Mouse (Mus musculus) hindbrain, embryonic 15.5 days (tissue): ENCODE data around the gene H2-Ob. TPM values are rescaled to one million over a fixed set of nuclear protein-coding genes. Genes with fewer than 3 reads are reported as not detected.
"Not testable (repeated sequence)": the region's sequence is repeated elsewhere in the genome, so short reads cannot be mapped to it uniquely, and the experiment has no call there.

Experiments
- ATAC-seq: fragments of 200-750 bp; cut with Nextera tagmentation; 2 replicates; pipeline ENCODE4 v1.8.0; 2017; ENCODE audit warnings: low read depth, moderate number of reproducible peaks, moderate TSS enrichment; ENCODE audit not compliant: low FRiP score
- H3K27ac ChIP-seq: fragments of 300-500 bp; sonication (generic); replicated peaks from 2 replicates; pipeline ENCODE4 v1.5.1; 2015; ENCODE audit warnings: mild to moderate bottlenecking, inconsistent platforms
- H3K27me3 ChIP-seq: fragments of 300-500 bp; sonication (generic); 2 replicates; pipeline ENCODE4 v1.6.1; 2015; ENCODE audit warnings: control low read depth, inconsistent platforms
- H3K36me3 ChIP-seq: fragments of 300-500 bp; sonication (generic); 2 replicates; pipeline ENCODE4 v1.6.1; 2015; ENCODE audit warnings: control low read depth, inconsistent platforms
- H3K4me1 ChIP-seq: fragments of 300-500 bp; sonication (generic); replicated peaks from 2 replicates; pipeline ENCODE4 v1.6.1; 2015; ENCODE audit warnings: control low read depth, inconsistent platforms
- H3K4me2 ChIP-seq: fragments of 300-500 bp; sonication (generic); 2 replicates; pipeline ENCODE4 v1.6.1; 2015; ENCODE audit warnings: moderate library complexity, mild to moderate bottlenecking, inconsistent platforms
- H3K4me3 ChIP-seq: fragments of 300-500 bp; sonication (generic); 2 replicates; pipeline ENCODE4 v1.5.1; 2015; ENCODE audit warnings: mild to moderate bottlenecking, inconsistent platforms
- H3K9ac ChIP-seq: fragments of 300-500 bp; sonication (generic); 2 replicates; pipeline ENCODE4 v1.6.1; 2015; ENCODE audit warnings: inconsistent platforms
- H3K9me3 ChIP-seq: fragments of 300-500 bp; sonication (generic); 2 replicates; pipeline ENCODE4 v1.6.1; 2016; ENCODE audit warnings: control low read depth, inconsistent platforms
- WGBS: fragments of 180-500 bp; shearing (Covaris S2); methylation state at CpG from one replicate; pipeline ENCODE4 v1.1.7; 2015; 5-methylcytosine and 5-hydroxymethylcytosine counted together
- polyA plus RNA-seq: library from polyadenylated mRNA; unstranded; fragments of >200 nt; fragmentation: Nextera tagmentation; extraction: Ambion mirVana; gene quantifications from 2 replicates; pipeline ENCODE4 v1.2.1, GENCODE M21; 2015

H2-Ob gene
- polyA plus RNA-seq, 1 experiment from 2014 or later: 0.21 TPM

DNA sequence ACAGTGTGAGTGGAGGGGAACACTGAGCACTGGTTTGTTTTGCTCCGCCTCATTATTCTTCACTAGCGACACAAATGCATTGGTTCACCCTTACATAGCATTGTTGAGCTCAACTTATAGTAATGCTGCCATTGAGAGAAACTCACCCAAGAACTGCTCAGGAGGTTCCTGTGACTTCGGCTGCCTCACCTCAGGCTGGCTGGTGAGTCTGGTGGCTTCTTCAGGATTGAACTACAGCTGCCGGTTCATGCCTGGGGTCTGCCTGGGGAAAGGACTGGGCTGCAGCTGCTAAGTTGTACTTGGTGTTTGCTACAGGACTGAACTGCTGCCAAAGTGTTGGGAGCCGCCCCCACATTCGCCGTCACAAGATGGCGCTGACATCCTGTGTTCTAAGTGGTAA is 13.3 kb upstream of the H2-Ob start:
- no peak for ATAC-seq
- Histone ChIP-seq H3K4me1 (no peaks in the 10 kb centered on the region), H3K9me3 (no peaks in the 10 kb centered on the region), H3K36me3 (no peaks in the 10 kb centered on the region), H3K9ac (no peak overlapping the region), H3K27ac (no peak overlapping the region), H3K4me2 (no peak overlapping the region), H3K27me3 (no peaks in the 10 kb centered on the region), H3K4me3 (no peak overlapping the region)
- WGBS: 95% methylated on average over 8 of the region's 8 CpGs

DNA sequence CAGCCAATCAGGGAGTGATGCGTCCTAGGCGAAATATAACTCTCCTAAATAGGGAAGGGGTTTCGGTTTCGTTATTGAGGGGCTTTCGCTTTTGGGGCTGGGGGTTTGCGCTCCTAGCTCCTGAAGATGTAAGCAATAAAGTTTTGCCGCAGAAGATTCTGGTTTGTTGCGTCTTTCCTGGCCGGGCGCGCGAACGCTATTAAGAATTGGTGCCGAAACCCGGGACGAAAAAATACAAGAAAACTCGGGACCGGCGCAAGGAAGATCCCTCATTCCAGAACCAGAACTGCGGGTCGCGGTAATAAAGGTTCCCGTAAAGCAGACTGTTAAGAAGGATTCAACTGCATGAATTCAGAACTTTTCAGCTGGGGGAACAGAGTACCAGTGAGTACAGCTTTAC is 12.8 kb upstream of the H2-Ob start:
- not testable (repeated sequence) for H3K4me1 ChIP-seq, ATAC-seq, H3K4me2 ChIP-seq, H3K36me3 ChIP-seq, H3K9me3 ChIP-seq, H3K27ac ChIP-seq, H3K9ac ChIP-seq, H3K4me3 ChIP-seq, H3K27me3 ChIP-seq
- 97% methylated on average over 14 of the region's 23 CpGs for WGBS

DNA sequence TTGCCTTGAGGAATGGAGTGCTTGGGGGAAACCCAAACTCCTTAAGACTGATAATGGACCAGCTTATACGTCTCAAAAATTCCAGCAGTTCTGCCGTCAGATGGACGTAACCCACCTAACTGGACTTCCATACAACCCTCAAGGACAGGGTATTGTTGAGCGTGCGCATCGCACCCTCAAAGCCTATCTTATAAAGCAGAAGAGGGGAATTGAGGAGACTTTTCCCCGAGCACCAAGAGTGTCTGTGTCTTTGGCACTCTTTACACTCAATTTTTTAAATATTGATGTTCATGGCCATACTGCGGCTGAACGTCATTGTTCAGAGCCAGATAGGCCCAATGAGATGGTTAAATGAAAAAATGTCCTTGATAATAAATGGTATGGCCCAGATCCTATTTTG is 7.7 kb upstream of the H2-Ob start:
- not testable (repeated sequence) for H3K9ac ChIP-seq, H3K4me1 ChIP-seq, H3K4me2 ChIP-seq, H3K27me3 ChIP-seq, H3K27ac ChIP-seq, ATAC-seq, H3K36me3 ChIP-seq, H3K9me3 ChIP-seq, H3K4me3 ChIP-seq
- WGBS: 97% methylated on average over 9 of the region's 9 CpGs

DNA sequence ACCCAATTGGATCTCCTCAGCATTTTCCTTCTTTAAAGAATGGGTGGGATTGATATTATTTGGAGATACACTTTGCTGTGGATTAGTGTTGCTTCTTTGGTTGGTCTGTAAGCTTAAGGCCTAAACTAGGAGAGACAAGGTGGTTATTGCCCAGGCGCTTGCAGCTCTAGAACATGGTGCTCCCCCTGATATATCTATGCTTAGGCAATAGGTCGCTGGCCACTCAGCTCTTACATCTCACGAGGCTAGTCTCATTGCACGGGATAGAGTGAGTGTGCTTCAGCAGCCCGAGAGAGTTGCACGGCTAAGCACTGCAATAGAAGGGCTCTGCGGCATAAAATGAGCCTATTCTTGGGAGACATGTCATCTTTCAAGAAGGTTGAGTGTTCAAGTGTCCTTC is 6.7 kb upstream of the H2-Ob start:
- not testable (repeated sequence) for H3K4me3 ChIP-seq, H3K4me1 ChIP-seq, H3K27me3 ChIP-seq, H3K9ac ChIP-seq, H3K4me2 ChIP-seq, H3K27ac ChIP-seq, H3K9me3 ChIP-seq, ATAC-seq, H3K36me3 ChIP-seq
- WGBS: 87% methylated on average over 6 of the region's 7 CpGs

DNA sequence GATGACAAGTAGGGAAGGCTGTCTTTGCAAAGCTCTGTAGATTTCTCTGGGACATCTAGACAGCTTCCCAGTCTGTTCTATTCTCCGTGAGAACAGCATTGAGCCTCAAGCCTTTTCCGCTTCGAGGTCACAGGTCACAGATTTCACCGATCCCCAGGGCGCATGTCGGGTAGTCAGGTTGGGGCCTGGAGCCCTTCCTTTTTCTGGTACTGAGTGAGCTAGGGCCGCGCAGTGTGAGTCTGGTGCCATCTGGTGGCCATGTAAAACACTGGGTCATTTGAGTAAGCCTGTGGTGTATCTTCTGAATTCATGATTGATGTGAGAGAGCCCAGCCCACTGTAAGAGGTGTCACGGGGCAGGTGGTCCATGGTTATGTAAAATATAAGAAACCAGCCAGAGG is 3.8 kb upstream of the H2-Ob start:
- H3K9ac ChIP-seq: no peak overlapping the region
- no peak overlapping the region for H3K4me3 ChIP-seq
- H3K36me3 ChIP-seq: no peaks in the 10 kb centered on the region
- H3K4me1 ChIP-seq: no peaks in the 10 kb centered on the region
- 36% methylated on average over 9 of the region's 9 CpGs for WGBS
- H3K27me3 ChIP-seq: no peaks in the 10 kb centered on the region
- no peak overlapping the region for H3K4me2 ChIP-seq
- no peak overlapping the region for H3K27ac ChIP-seq
- H3K9me3 ChIP-seq: no peaks in the 10 kb centered on the region
- ATAC-seq: peak; percentile 54; the same call in 1 of the 2 replicates

DNA sequence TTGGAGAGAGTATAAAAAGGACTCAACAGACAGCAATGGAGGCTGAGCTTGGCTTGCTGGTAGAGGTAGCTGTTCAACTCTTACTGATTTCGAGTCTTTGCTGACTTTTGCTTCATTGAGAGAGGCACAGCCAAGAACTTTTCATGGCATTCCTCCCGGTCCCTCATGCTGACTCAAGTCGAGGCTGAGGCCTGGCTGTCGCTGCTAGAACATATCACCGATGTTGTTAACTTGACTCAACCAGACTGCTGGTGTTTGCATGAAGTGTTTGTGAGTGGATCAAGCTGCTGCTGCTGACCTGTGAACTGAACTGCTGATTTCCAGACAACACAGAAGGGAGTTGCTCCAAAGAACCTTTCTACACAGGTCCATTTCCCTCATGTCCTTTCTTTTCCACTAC is 2.0 kb upstream of the H2-Ob start:
- 91% methylated on average over 5 of the region's 5 CpGs for WGBS
- no peak overlapping the region for H3K9ac ChIP-seq
- no peaks in the 10 kb centered on the region for H3K4me1 ChIP-seq
- H3K36me3 ChIP-seq: no peaks in the 10 kb centered on the region
- no peak overlapping the region for H3K4me3 ChIP-seq
- ATAC-seq: no peak
- H3K9me3 ChIP-seq: 0 out of 2 replicates have a peak, but pooled peaks cover 2% of the 10 kb centered on the region
- no peak overlapping the region for H3K27ac ChIP-seq
- no peaks in the 10 kb centered on the region for H3K27me3 ChIP-seq
- no peak overlapping the region for H3K4me2 ChIP-seq

DNA sequence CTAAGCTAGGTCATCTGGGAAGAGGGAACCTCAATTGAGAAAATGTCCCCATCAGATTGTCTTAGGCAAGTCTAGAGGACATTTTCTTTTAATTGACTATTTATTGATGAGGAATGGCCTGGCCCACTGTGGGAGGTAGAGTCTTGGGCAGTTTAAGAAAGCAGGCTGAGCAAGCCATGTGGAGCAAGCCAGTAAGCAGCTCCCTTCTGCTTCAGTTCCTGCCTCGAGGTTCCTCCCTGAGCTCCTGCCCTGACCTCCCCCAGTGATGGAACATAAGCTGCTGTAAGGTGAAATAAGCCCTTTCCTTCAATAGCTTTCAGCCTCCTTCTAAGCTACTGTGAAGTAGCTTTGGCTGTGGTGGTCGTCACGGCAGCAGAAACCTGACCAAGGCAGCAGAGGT is 962 bp upstream of the H2-Ob start:
- no peak overlapping the region for H3K4me3 ChIP-seq
- no peak overlapping the region for H3K27ac ChIP-seq
- H3K36me3 ChIP-seq: no peaks in the 10 kb centered on the region
- no peak overlapping the region for H3K9ac ChIP-seq
- ATAC-seq: no peak
- H3K27me3 ChIP-seq: no peaks in the 10 kb centered on the region
- H3K4me2 ChIP-seq: no peak overlapping the region
- no peaks in the 10 kb centered on the region for H3K4me1 ChIP-seq
- 0 out of 2 replicates have a peak, but pooled peaks cover 2% of the 10 kb centered on the region for H3K9me3 ChIP-seq
- 80% methylated on average over 3 of the region's 3 CpGs for WGBS

DNA sequence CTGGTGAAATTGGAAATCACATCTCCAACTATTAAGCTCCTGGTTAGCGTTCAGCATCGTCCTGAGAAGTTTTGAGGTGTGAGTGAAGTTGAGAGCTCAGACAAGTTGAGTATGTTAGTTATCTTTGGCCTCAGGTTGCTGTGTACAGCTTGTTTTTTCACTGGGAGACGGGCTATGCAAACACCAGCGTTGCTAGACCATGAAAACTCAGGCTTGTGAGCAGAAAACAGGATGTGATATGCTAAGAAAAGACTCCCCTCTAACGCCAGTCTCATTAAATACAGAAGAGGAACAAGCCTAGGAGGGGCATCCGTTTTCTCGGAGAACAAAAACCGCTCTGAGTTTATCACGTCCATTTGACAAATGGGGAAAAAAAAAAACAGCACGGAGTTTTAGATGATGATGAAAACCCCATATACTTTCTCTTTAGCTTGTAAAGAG is 918 bp downstream of the H2-Ob start:
- no peak for ATAC-seq
- 73% methylated on average over 10 of the region's 10 CpGs for WGBS
- H3K9me3 ChIP-seq: 0 out of 2 replicates have a peak, but pooled peaks cover 2% of the 10 kb centered on the region
- H3K4me1 ChIP-seq: no peaks in the 10 kb centered on the region
- H3K27ac ChIP-seq: no peak overlapping the region
- H3K27me3 ChIP-seq: no peaks in the 10 kb centered on the region
- no peak overlapping the region for H3K9ac ChIP-seq
- H3K4me2 ChIP-seq: no peak overlapping the region
- no peaks in the 10 kb centered on the region for H3K36me3 ChIP-seq
- H3K4me3 ChIP-seq: no peak overlapping the region

DNA sequence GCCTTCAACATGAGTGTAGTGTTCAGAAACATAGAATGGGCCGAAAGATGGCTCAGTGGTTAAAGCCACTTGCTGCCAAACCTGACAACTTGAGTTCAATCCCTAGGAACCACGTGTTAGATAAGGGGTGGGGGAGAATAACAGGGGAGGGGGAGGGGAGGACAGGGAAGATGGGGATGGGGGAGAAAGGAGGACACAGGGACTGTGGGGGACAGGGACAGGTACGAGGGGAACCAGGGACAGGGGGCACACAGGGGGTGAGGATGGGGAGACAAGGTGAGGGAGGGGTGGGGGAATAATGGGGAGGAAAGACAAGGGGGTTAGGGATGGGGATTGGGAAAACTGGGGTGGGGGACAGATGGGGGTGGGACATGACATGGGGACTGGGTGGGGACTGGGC is 1.7 kb downstream of the H2-Ob start:
- ATAC-seq: no peak
- Histone ChIP-seq H3K4me1 (no peaks in the 10 kb centered on the region), H3K4me2 (no peak overlapping the region), H3K9me3 (0 out of 2 replicates have a peak, but pooled peaks cover 2% of the 10 kb centered on the region), H3K36me3 (no peaks in the 10 kb centered on the region), H3K9ac (no peak overlapping the region), H3K27me3 (no peaks in the 10 kb centered on the region), H3K4me3 (no peak overlapping the region), H3K27ac (no peak overlapping the region)
- WGBS: 80% methylated on average over 3 of the region's 3 CpGs

DNA sequence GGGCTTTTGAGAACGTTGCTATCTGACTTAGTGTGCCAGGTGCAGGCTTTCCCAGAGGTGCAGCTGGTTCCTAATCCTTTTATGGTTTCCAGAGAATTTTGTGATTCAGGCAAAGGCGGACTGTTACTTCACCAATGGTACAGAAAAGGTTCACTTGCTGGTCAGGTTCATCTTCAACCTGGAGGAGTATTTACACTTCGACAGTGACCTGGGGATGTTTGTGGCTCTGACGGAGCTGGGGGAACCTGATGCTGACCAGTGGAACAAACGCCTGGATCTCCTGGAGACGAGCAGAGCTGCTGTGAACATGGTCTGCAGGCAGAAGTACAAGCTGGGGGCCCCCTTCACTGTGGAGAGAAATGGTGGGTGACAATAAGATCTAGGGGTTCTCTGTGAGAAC is 2.2 kb downstream of the H2-Ob start:
- WGBS: 83% methylated on average over 6 of the region's 6 CpGs
- Histone ChIP-seq H3K4me1 (no peaks in the 10 kb centered on the region), H3K36me3 (no peaks in the 10 kb centered on the region), H3K4me3 (no peak overlapping the region), H3K27ac (no peak overlapping the region), H3K9me3 (0 out of 2 replicates have a peak, but pooled peaks cover 2% of the 10 kb centered on the region), H3K4me2 (no peak overlapping the region), H3K9ac (no peak overlapping the region), H3K27me3 (no peaks in the 10 kb centered on the region)
- ATAC-seq: no peak

DNA sequence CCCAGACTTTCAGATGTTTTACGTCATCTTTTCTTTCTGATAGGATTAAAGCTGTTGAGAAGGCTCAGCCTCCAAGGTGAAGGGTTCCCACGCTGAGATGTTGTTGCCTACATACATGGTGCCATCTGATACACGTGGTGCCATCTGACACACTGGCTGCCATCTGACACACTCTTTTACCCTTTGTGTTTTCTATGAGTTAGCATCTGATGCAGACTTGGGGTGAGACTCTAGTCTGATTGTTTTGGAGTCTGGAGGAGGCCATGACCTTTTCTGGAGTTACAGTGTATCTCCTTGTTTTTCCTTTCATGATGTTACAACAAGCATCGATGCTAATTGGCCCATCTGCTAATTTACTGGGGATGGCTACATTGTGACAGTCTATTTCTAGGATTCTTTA is 6.0 kb downstream of the H2-Ob start:
- no peak overlapping the region for H3K4me3 ChIP-seq
- WGBS: 82% methylated on average over 4 of the region's 4 CpGs

DNA sequence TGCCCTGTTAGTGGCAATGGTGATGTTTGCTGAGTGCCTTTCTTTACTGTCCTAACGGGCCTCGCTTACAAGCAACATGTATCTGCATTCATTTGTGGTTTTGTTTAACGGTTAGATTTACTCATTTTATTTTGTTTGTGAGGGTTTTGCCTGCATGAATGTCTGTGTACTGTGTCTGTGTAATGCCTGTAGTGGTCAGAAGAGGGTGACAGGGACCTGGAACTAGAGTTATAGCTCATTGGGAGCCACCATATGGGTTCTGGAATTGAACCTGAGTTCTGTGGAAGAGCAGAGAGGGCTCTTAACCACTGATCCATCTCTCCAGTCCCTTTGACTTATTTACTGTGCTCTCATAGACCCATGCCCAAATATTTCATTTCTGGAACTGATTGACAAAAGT is 8.3 kb downstream of the H2-Ob start:
- H3K9me3 ChIP-seq: no peaks in the 10 kb centered on the region
- no peak overlapping the region for H3K27ac ChIP-seq
- WGBS: 89% methylated on average over 3 of the region's 3 CpGs
- H3K36me3 ChIP-seq: no peaks in the 10 kb centered on the region
- no peak overlapping the region for H3K9ac ChIP-seq
- H3K4me1 ChIP-seq: no peaks in the 10 kb centered on the region
- no peak overlapping the region for H3K4me2 ChIP-seq
- H3K4me3 ChIP-seq: no peak overlapping the region
- ATAC-seq: no peak
- H3K27me3 ChIP-seq: no peaks in the 10 kb centered on the region

More for the DNA sequence above, 6.0 kb downstream of the H2-Ob start:
- ATAC-seq: no peak
- Histone ChIP-seq H3K4me2 (no peak overlapping the region), H3K27me3 (no peaks in the 10 kb centered on the region), H3K4me1 (no peaks in the 10 kb centered on the region), H3K36me3 (no peaks in the 10 kb centered on the region), H3K27ac (no peak overlapping the region), H3K9ac (no peak overlapping the region), H3K9me3 (0 out of 2 replicates have a peak, but pooled peaks cover 2% of the 10 kb centered on the region)

DNA sequence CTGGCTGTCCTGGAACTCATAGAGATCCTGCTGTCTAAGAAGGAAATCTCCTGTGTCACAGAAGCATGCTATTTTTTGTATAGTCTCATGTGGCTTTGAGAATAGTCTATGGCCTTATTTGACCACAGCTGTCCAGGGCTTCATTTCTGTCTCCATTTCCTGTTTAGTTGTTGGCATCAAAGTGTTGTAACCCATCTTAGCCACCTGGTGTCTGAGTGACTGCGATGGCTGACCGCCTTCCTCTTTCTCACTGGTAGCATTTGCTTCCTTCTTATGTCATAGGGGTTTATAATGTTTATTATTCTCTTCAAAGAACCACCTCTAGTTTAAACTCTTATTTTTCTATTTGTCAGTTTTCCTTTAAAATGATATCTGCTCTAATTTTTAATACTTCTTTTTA is 10.1 kb downstream of the H2-Ob start:
- no peaks in the 10 kb centered on the region for H3K27me3 ChIP-seq
- no peak overlapping the region for H3K4me3 ChIP-seq
- H3K27ac ChIP-seq: no peak overlapping the region
- no peaks in the 10 kb centered on the region for H3K4me1 ChIP-seq
- 66% methylated on average over 2 of the region's 2 CpGs for WGBS
- H3K36me3 ChIP-seq: no peaks in the 10 kb centered on the region
- no peak overlapping the region for H3K4me2 ChIP-seq
- no peak for ATAC-seq
- H3K9ac ChIP-seq: no peak overlapping the region
- no peaks in the 10 kb centered on the region for H3K9me3 ChIP-seq
